Mouse (Mus musculus) duodenum, adult 2 months (tissue): ENCODE results near the gene Sub1. TPM values are rescaled to one million over a fixed set of nuclear protein-coding genes. Genes with fewer than 3 reads are reported as not detected.

Source experiments
- polyA plus RNA-seq: library from polyadenylated mRNA; depleted of rRNA; stranded (reverse); fragments of >200 nt; gene quantifications from 2 replicates; pipeline ENCODE4 v1.2.3, GENCODE M21; 2012; ENCODE audit warnings: low replicate concordance; rRNA removed

Sub1 gene
- polyA plus RNA-seq = 0.11 and 0.26 TPM in 2 replicates

DNA sequence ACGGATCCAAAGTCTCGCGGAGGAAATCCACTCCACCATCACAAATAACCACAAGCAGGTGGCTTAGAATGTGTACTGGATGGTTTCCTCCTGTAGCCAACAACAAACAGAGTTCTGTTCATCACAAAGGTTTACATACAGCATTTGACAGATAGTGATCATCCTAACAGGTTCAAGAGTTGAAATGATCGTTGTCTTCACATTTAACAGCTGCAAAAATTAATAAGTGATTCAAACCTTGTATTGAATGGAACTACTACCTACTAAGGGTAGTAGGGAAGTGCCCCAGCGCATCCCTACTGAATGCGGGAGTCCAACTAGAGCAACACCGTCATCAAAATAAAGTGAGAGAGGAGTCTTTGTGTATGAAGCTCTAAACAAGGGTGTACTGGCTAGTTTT is at the start of gene Sub1:
Gene Sub1, minus strand, starts transcription at position 101 of the 400 bp plus-strand sequence.

Other genes with a start within 250 kb of the Sub1 start
- 0.14 and 0.88 TPM in 2 replicates for gene Npr3, start 89.7 kb downstream of the Sub1 start, polyA plus RNA-seq
- 39.2 and 65.3 TPM in 2 replicates for gene Zfr, start 120.8 kb upstream of the Sub1 start, polyA plus RNA-seq
- gene Mtmr12, start 208.0 kb upstream of the Sub1 start, polyA plus RNA-seq = 15.2 and 17.7 TPM in 2 replicates